Mouse (Mus musculus) right cerebral cortex, adult 2 months (tissue): ENCODE data around the gene Gm20431.
"Not testable (repeated sequence)": the region's sequence is repeated elsewhere in the genome, so short reads cannot be mapped to it uniquely, and the experiment has no call there.

Source experiments
- DNase-seq, 2 experiments: peaks; one replicate each; pipeline ENCODE4 v3.0.0; 2021 to 2022; ENCODE audit warnings: low spot score in 2 of 2

Gm20431 gene

DNA sequence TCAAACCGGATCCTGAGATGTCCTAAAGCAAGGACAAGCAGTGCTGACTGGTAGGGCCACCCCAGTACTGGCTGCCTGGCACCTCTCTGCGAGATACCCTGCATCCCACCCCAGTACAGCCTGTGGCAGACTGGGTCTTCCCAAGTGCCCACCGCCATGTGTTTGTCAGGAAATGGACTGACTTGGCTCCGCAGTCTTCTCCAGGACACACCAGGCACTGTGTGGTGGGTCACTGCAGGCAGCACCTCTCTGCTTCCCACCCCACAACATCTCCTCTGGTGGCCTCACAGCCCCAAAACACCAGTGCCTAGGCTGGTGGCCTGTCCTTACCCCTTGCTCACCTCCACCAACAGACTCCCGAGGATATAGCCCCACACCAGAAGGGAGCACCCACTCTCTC lies 30.9 kb downstream of the Gm20431 start:
- DNase-seq, result no peak

DNA sequence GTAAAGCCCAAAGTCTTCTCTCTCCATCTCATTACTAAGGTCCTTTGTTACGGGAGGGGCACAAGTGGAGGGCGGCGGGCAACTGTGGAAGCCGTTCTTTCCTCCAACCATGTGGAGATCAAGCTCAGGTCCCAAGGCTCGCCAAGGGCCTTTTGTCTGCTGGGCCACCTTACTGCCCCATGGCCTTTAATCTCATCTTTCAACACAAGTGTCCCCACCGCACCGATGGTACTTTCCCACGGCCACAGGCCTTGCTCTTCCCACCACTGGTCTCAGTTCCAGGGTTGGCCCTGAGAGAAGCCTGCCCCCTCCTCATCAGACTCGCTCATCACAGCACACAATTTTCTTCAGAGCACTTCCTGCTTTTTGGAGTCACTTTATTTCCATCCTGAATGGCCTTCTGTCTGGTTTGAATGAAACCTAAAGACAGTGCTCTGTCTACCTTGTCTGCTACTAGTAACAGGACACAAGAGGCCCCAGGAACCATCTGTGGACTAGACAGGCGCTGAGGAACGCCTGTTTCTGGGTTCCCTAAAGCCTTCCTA lies 31.6 kb downstream of the Gm20431 start:
- no peak for DNase-seq

DNA sequence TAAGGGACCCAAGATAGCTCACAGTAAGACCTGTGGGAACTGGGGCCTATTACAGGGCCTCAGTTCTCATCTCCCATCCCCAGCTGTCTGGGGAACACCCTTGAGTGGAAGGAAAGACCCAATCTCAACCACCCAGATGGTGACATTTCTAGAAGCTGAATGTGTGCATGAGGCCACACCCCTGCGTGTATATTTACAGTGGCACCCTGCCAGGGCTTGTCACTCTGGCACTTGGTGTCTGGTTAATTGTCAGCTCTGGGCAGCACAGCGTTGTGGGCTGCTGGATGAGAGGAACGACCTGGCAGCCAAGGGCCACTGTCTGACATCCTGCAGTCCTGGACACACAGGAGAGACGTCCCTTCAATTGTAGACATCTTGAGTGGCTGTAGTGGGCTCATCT lies 32.4 kb downstream of the Gm20431 start:
- DNase-seq, result no peak

DNA sequence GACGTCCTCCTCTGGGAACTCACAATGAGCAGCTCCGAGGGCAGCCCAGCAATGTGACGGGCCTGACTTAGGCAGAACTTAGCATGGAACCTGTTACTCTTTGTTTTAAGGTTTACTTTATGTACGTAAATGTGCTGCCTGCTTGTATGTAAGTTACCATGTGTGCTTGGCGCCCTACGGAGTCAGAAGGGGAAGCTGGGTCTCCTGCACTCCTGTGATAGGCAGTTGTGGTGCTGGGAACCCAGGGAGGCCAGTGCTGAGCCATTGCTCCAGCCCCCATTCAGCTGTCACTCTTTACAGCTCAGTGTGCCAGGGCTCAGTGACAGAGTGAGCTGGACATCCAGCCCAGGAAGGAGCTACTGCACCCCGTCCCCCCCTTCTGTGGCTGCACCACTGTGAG lies 34.3 kb downstream of the Gm20431 start:
- no peak for DNase-seq

DNA sequence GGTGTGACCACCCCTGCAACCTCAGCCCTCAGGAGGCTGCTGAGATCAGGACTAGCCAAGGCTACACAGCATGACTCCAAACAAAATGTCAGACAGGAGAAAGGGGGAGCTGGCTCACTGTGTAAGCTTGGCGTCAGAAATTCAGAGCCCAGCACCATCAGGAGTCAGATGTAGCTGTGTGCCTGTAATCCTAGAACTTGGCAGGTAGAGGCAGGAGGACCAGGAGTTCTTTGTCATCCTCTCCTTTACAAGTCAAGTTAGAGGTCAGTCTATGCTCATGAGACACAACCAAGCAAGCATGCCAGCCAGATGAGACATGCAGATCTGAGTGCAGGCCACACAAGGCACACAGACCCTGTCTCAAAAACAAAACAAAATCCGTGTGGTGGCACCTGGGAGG lies 35.6 kb downstream of the Gm20431 start:
- DNase-seq, result no peak

DNA sequence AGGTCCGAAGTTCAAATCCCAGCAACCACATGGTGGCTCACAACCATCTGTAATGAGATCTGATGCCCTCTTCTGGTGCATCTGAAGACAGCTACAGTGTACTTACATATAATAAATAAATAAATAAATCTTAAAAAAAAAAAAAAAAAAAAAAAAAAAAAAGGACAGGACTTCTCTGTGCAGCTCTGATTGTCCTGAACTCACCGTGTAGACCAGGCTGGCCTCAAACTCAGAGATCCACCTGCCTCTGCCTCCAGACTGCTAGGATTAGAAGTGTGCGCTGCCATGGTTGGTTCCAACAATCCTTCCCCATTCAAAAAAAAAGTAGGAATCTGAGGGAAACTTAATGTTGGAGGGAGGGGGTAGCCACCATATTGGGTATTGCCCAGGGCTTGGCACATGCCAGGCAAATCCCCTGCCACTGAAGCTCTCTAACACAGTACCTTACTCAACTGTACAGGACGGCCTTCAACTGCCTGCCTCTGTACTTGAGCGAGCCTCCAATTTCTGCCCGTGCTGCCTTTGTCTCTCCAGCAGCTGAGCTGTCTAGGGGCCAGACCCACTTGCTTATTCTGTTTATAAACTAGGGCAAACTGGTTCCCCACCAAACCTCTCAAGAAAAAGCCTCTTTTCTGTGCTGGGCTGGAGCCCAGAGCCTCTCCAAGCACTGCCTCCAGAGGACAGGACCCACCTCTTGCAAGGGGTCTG lies 36.8 kb downstream of the Gm20431 start:
- DNase-seq, result no peak

DNA sequence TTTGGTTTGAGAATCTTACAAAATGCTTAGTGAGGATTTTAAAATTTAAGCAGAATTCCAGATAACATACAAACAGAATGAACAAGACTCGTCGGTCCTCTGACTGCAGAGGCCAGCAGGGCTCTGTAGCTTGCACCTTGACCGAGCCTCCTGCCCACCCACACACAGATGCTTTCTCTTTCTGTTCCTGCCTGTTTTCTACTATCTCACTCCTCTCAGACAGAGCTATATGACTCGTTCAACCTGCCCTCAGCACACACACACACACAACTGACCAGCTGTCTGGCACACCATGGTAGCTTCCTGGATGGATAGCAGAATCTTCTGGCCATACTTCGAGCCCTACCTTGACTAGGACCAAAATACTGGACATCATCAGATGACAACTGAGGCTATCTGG lies 38.3 kb downstream of the Gm20431 start:
- DNase-seq, result no peak

DNA sequence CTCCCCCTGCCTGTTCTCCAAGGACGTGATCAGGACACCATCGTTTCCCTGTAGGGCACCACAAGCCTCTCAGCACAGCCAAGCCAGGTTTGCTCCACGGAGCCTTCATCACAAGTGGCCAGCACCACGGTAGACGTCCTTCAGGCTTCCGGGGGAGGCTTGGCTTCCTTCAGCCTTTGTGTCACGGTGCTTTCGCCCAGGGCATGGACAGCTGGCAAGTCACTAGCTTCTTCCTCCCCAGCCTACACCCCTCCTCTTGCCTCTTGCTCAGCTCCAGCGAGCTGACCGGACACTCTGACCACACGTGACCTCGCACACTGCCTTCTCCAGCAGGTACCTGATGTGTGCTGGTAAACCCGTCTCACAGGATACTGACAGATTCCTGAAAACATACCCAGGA lies 38.9 kb downstream of the Gm20431 start:
- DNase-seq, result no peak

DNA sequence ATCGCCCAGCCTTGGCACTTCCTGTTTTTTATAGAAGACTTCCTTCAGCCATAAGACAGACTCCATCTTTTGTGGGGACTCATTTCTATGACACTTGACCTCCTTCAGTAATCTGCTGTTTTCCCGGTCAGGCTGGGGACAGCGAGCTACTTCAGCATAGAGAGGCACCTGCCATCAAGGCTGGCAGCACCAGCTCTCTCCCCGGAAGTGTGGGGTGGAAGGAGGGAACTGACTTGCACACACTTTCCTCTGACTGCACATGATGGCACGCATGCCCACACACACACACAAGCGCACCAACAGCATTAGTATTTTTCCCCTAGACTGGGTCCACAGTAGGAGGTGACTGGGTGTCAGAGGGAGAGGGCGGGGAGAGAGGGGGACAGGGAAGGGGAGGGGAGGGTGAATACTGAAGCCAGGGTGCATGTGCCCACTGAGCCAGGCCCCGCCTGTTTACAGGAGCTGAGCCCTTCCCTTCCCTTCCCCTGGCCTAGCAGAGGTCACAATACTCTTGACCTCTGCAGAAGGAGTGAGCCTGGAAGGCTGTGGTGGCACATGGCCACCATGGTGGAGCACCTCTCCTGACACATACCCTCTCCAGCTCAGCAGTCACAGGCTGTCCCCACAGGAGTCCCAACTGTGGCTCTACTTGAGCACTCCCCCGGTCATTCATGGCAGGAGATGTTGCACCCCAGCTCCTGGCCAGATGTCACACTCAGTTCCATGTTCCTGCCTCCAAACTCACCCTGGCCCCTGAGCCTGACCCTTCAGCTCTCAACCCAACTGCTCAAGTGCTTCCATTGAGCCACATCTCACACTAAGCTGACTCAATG lies 39.8 kb downstream of the Gm20431 start:
- no peak for DNase-seq

DNA sequence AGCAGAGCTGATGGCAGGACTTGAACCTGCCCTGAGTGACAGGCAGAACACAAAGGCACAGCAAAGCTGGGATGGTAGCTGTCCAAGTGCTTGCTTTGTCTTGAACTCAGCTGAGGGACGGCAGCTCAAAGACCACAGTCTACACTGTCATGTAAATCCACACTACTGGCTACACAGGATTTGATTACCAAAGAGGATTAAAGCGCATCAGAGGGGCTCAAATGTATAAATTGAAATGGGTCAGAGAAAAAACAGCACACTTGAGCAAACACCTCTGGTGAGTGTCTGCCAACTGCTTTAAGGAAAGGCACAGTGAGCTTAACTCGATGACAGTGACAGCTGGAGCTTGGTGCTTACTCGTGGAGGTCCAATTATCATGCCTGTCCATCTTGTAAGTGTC lies 43.8 kb downstream of the Gm20431 start:
- DNase-seq, result no peak

DNA sequence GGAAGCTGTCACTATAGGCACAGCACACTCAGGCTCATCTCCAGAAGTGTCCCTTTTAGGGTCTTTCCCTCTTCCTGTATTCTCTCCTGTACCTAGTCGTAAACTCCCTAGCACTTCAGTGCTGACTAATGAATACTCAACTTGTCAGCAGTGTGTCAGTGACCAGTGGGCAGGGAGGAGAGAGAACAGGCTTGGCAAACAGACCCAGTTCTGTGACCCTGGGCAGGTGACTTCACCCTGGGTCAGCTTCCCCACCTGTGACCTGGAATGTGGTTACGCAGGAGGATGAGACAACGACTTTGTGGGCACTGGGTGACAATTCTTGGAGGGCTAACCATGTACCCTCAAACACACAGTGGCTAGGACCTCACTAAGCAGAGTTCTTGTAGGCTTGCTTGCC lies 44.3 kb downstream of the Gm20431 start:
- DNase-seq, result no peak

DNA sequence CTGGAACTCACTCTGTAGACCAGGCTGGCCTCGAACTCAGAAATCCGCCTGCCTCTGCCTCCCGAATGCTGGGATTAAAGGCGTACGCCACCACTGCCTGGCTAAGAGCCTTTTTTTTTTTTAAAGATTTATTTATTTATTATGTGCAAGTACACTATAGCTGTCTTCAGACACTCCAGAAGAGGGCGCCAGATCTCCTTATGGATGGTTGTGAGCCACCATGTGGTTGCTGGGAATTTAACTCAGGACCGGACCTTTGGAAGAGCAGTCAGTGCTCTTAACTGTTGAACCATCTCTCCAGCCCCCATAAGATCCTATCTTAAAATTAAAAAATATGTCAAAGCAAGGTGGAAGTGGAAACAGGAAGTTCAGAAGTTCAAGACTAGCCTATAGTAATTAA lies 48.0 kb downstream of the Gm20431 start:
- not testable (repeated sequence) for DNase-seq

DNA sequence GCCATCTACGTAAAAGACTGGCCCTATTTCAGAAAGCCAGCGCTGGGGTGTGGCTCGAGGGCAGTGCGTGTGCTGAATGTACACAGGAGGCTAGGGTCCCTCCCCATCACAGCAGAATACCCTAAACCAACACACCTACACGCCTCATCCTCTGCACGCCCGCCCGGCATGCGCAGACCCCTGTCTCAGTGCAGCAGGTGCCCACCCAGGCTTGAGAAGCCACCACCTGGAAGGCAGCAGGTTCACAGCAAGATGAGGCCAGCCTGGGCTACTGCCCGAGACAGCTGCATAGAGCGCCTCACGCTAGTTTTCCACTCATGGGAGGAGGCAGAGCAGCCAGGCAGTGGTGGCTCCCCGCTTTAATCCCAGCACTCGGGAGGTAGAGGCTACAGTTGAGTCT lies 49.2 kb downstream of the Gm20431 start:
- no peak for DNase-seq

DNA sequence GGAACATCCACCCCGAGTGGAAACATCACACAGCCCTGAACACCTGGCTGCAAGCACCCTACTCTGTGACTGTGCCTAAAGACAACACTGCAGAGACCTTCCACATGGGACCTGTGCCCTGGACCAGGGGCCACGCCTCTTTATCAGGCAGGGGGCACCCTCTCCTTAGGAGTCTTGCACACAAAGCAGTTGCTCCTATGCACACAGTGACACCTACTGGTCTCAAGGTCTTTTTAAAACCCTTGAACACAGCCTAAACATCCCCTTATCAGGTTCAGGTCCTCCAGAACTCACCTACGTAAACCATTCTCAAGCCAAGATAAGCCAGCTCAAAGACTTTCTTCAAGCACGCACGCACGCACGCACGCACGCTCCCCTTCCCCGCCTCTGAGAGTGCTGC lies 50.0 kb downstream of the Gm20431 start:
- no peak for DNase-seq

DNA sequence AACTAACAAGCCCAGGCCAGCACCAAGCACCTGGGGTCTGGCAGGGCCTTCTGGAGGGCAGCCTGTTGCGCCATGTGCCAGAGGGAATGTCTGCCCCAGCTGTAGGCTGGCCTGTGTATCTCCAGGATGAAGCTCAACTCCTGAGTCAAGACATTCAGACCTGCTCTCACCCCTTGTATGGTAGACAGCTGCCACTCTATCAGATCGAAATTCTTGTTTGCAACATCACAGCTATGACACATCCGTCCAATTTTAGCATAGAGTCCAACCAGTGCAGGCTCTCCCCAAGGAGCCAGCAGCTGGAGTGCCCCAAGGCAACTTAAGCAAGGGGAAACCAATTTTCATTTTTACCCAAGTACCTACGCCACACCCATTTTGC lies 54.6 kb downstream of the Gm20431 start:
- no peak for DNase-seq

DNA sequence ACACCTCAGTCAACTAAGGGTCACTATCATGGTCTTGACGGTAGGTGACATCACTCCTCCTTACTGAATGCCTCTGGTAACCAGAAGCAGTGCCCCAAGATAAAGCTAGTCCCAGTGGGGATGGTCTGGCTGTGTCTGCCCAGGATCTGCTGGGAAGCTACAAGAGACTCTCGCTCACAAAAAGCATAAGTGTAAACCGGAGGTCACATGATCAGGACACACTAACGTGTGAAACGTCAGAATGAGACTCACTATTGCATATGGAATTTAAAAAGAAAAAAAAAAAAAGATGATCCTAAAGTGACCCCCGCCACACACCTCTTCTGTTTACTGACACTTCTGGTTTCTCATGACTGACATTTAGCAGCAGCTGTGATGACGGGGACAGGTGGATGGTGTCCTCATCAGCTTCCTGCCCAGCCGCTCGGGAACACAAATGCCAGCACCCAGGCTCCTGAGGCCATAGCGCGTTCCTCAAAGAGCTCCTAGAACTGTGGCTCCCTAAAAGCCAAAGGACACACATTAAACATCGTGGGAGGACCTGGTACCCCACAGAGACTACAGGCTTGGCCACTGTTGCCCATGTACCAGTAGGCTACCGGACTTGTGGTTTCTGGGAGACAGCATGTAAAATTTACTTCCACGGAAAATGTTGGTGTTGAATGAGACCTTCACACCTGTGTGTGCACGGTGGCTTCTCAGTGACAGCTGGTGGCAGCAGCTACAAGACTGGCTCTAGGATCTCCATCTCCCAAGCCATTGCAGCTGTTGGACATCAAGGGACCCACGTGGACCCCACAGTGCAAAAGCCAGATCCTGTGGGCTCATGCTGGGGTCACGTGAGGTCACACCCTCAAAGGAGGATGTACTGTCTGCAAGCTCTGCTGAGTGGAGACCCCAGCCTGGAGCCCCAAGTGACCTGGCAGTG lies 55.2 kb downstream of the Gm20431 start:
- DNase-seq, result no peak

DNA sequence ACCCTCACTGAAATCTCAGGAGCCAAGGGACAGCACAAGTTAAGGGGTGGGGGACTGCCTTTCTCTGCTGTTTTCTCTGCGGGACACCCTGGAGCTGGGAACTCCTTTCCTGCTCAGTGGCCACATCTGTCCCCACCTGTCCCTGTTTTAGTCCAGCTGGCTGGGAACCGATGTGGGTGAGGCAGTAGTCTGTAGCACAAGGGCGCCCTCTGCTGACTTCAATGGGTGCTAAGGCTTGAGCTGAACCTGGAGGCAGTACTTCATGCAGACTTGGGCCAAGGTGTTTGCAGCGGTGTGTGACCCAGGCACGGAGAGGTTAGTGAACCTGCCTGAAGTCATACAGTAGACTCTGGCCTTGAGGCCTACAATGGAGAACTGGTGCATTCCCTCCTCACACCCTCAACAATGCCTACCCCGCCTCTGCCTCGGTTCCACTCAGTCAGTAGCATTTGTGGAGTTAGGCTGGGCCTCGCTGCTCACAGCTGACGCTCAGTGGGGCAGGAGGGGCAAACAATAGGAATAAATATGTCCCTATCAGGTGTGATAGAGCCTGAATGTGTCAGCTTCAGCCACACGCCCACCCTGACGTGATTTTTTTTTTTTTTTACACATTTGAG lies 56.0 kb downstream of the Gm20431 start:
- peak; percentile 90 to 93 for DNase-seq

DNA sequence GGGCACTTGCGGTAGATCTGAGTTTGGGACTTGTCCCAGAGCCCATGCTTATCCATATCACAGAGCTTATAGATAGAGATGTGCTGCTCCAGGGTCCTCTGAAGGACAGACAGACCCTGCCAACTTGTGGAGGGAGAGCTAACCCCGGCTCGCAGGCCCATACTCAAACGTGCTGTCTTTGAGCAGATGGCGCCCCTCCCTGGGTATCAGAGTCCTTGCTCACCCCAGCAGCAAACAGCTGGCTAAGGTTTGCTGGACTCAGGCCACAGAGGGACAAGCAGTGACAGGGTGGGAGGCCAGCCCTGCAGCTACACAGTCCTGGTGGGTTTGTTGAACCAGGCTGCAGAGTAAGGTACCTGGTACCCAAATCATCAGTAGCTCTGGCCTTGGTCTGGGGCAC lies 58.3 kb downstream of the Gm20431 start:
- DNase-seq, result no peak

DNA sequence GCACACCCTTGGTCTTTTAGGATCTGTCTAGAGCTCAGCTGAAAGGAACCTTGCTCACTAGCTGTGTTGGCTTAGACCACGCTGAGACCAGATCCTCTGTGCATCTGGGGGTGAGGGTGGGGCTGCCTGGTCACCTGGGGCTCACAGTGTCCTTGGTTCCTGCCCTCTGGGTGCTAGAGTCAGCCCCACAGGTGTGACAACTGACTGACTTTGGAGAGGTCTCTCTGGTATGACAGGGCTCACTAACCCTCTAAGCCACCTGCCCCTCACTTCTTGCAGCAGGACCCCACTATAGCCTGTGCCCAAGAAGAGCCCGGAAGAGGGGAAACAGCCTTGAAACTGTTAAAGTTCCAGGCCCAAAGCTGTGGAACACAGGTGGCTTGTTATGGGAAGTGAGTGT lies 58.9 kb downstream of the Gm20431 start:
- DNase-seq, result no peak

DNA sequence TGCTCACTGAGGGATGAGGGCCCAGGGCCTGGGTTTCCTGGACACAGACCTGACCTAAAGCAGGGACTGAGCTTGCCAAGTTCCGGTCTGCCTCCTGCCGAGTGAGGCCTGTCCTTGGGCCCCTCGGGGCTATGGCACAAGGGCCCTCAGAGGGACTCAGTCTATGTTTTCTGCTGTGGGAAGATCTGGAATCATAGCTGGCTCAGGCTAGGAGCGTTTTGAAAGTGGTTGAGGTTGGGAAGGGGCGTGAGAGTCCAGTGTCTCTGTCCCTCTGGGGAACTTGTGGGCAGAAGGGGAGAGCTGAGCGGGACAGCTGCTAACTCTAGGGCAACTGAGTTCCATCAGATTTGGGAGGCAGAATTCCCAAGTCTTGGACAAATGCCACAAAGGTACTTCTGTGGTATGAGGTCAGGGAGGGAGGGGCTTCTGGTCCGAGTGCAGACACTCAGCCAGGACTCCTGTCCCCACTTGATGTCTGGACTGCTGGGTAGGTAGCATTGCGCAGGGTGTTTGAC lies 60.8 kb downstream of the Gm20431 start:
- DNase-seq, result no peak

DNA sequence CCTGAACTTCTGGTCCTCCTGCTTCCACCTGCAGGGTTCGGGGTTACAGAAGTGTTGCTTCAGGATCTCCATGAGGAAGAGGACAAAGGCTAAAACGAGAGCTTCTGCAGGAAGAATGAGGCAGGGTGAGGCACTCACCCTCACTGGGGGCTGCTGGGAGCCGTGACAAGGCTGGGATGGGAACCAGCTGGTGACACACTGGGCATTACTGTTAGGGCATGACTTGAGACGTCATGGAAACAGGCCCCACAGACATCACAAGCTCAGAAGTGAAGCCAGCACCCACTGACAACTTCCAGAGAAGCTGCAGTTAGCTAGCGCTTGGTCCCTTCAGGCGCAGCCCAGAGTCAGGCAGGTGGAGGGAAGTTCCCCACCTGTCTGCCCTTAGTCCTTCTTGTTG lies 61.4 kb downstream of the Gm20431 start:
- no peak for DNase-seq
